Mouse (Mus musculus) c-Kit-positive CD71-positive TER-119-negative erythroid progenitor cells, embryonic 14.5 days (primary cell): Measurements from ENCODE around the gene Srarp.

Experiments used
- DNase-seq: peaks from one replicate; pipeline ENCODE4 v3.0.0-alpha.2; 2013; ENCODE audit warnings: low read depth

Srarp gene

DNA sequence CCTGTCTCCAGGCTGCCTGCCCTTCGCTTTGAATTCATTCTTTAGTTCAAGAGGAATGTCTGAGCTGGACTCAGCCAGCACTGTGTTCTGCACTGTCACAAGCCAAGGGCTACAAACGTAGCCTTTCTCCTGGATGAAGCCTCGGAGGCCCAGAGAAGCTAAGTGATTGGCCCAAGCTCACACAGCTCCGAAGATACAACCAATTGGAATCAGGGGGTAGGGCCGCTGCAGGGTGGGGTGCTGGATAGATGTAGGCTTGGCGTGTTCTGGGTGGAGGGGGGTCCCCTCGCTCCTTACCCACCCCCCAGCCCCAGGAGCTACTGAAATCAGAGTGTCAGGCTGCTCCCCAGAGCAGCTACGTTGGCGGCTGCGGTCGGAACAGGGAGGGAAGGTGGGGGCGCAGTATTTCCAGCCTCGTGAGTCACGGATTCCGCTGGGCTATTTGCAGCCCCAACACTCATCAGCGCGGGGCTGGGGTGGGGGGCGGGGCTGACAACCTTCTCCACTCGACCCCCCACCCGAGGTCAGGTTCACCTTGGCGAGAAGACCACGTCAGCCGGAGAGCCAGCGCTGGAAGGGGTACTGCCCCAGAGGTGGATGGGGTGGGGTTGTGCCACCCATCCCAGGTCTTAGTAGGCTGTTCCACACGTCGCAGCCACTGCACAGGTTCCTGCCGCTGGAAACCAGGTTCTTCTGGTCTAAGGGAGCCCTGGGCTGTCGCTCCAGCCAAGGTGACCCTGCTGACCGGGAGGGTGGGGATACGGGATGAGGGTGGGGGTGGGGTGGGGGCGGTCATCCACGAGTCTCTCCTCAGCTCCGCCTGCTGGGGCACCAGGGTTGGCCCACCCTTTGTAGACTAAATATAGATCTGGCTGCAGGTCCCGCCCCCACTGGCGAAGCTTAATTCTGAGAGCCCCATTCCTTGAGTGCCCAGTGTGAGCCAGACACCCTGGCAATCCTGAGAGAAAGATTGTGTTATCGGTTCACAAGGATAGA lies 10.1 kb downstream of the Srarp start:
- DNase-seq, result no peak

DNA sequence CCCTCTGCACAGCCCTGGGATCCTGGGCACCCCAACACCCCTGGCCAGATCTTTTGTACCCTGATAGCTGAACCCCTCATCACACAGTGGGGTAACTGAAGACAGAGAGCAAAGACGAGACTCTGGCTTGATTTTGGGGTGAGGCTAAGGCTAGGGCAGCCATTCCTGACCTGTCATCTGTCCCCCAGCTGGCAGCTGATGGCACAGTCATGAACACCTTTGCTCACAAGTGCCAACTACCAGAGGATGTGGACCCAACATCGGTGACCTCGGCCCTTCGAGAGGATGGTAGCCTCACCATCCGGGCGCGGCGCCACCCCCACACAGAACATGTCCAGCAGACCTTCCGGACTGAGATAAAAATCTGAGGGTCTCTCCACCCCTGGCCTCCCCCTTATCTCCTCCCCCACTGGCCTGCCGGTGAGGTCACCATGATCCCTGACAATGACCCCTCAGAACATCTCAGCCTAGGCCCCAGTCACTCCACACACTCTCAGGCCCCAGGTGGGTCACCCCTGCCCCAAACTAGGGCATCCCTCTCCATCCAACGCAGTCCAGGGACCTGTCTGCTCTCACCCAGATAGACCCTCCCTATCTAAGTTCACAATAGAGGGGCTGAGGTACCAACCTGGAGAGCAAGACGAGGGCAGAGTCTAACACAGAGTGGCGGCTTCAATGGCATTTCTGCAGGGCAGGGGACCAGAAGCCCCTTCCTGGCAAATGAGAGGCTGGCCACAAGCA lies 12.0 kb downstream of the Srarp start:
- no peak for DNase-seq

DNA sequence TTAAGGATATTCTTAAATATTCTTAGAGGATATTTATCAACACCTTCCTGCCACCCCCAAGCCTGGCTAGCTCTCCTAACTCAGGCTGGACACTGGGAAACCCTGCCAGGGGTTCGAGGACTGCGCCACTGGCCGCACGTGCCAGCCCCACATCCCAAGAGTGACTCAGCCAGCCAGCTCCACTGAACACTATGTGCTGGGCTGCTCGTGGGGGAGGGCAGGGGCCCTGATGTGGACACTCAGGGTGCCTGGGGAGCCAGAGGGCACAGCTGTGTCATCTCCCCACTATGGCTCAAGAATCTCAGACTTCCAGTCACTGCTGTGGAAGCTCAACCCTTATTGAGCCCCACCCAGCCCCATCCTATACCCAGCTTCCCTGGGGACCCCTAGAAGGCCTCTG lies 12.6 kb downstream of the Srarp start:
- DNase-seq, result no peak

DNA sequence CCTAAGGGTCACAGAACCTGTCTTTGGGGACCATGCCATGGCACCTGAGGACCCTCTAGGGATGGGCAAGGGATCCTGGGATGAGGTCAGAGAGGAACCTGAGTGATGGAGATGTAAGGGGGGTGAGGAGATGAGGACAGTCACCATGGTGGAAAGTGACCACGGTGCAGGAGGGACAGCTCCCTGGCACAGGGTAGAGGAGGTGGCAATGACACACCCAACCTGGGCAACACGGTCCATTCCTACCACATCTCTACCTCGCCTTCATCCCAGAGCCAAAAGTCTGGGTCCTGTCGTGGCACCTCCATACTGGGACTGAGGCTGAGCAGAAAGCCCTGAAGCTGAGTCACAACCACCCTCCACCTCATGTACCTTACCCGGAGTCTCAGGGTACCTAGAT lies 13.1 kb downstream of the Srarp start:
- no peak for DNase-seq

DNA sequence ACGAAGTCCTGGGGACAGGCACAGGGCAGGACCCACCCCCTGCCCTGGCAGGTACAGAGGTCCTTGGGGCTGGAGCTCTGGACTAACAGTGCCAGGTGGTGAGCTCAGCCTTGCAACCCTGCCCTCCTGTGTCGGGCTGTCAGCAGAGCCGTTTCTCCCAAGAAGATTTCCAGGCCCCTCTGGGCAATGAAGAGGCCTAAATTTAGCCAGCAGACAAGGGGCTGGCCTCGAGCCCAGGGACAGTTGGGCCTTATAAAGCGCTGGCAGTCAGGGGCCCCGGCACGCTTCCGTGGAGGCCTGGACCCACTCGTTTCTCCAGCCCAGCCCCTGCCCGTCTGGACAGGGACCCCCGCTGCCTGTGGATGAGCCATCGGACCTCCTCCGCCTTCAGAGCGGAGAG lies 14.5 kb downstream of the Srarp start:
- DNase-seq, result no peak

DNA sequence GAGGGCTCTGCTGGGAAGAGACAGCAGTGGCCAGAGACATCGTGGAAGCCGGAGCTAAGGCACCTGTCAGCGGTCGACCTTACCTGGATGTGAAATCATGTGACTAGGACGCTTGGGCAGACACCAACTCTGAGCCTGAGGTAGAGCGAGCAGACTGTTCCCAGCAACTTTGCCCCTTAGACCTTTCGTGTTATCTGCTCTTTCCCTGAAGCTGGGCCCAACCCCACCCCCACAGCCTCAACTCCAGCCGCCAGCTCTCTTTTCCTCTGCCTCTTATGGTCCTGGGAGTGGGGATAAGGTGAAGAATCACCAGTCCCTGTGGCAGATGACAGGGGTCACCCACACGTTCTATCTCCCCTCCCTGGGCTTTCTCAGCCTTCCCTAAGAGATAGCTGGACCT lies 15.0 kb downstream of the Srarp start:
- DNase-seq, result no peak

DNA sequence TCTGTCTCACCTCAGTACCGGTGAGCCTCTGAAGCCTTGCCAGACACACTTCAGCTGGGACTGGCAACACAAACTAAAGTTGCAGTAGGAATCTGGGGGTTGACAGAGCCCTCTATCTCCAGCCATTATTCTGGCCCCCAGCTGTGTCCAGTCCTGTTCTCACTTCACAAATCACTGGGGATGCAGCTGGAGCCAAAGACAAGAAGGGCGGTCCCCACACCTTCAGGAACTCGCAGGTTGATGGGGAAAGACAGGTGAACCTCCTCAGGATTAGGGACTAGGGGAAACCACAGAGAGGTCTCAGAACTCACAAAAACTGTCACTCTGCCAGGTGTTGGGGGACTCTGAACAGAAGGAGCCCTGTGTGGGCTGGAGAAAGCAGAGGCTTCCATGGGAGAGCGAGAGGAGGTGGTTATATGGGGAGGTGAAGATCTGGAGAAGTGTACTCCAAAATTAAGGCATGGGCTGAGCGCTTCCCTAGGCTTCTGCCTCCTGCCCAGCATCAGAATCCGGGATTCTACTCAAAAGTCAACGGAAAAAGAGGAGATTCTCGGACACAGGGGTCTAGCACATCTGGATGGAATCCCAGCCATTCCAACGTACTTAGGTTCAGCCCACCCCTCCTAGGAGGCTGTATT lies 15.6 kb downstream of the Srarp start, which contains the start of gene Hspb7:
Gene Hspb7 (plus strand): TSS at position 588 of the 638 bp plus-strand sequence.
- DNase-seq, result no peak

DNA sequence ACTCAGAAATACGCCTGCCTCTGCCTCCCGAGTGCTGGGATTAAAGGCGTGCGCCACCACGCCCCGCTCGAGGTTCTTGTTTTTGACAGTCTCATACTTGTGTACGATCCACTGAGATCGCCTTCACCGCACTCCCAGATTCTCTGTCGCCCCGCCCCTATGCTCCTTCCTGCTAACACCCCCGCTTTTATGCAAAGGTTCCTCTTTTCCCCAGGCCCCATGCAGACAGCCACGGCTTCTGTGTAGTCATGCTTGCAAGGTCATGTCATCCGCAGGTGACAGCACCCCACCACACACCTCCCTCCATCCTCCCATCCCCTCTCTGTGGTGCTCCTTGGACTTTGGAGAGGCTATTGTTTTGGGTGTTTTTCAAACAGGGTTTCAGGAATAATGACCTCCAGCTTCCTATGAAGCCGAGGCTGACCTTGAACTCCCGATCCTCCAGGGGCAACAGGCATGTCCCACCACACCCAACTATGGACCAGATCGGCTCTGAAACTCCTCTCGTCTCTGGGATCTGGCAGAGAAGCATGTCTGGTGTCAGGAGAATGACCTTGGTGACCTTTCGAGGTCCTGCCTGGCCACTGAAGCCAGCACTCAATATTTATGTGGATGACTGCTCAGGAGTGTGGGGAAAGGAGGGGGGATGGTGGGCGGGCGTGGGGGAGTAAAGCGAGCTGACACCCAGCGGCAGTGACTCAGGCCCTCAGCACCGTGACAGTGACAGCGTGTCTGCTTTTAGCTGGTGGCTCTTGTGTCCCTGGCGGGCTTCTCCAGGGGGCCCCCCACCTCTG lies 16.3 kb downstream of the Srarp start:
- no peak for DNase-seq

DNA sequence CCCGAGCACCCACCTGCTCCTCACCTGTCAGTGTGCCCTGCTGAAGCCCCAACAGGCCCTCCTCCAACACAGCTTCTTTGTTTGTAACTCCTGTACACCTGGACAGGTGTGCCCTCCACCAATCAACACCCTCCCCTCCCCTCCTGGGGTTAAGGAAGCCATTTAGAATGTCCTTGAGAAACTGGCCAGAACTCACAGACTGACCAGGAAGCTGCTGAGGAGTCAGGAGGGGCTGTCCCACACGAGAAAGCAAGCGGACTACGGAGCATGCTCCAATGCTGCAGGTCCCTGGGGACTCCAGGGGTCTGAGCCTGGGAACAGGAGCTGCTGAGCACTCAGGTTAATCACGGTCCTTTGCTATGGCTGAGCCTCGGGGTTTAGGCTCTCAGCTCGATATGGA lies 20.0 kb downstream of the Srarp start, which contains the start of gene Clcnkb:
Gene Clcnkb (minus strand): TSS at position 91 of the 400 bp plus-strand sequence.
- no peak for DNase-seq

DNA sequence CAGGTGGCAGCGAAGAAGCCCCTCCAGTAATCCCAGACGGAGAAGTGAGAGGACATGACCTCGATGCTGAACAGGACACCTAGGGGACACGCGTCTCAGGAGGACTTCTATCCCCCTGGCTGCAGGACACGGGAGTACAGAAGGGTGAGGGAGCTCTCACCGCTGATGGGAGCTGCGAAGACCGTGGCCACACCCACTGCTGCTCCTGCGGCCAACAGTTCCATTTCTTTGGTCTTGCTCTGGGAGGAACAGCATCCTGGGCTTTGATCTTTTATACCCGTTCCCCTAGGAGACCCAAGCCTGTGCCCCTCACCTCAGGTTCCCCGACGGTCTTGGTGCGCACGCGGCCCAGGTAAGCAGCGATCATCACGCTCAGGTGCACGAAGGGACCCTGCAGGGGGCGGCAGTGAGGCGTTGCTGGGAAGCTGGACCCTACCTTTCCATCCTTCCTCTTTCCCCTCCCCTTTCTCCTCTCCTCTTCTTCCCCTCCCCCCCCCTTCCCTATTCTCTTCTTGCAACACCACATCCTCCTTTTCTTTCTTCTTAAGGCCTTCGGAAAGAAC lies 24.4 kb downstream of the Srarp start:
- no peak for DNase-seq

DNA sequence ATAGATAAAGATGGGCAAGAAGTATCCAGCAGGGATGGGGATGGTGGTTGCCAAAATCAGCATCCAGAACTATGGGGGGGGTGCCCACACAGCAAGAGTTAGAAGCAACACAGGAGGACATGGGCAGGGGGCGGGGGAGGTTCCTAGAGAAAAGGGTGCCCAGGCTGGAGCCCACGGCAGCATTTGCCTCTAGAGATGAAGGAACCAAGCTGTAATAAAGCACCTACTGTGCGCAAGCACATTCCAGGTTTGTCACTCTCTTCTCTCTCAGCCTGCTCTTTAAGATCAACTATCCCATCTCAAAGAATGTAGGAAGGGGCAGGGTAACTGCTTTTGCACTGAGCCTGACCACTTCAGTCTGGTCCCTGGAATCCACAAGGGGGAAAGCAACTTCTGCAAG lies 27.3 kb downstream of the Srarp start:
- no peak for DNase-seq

DNA sequence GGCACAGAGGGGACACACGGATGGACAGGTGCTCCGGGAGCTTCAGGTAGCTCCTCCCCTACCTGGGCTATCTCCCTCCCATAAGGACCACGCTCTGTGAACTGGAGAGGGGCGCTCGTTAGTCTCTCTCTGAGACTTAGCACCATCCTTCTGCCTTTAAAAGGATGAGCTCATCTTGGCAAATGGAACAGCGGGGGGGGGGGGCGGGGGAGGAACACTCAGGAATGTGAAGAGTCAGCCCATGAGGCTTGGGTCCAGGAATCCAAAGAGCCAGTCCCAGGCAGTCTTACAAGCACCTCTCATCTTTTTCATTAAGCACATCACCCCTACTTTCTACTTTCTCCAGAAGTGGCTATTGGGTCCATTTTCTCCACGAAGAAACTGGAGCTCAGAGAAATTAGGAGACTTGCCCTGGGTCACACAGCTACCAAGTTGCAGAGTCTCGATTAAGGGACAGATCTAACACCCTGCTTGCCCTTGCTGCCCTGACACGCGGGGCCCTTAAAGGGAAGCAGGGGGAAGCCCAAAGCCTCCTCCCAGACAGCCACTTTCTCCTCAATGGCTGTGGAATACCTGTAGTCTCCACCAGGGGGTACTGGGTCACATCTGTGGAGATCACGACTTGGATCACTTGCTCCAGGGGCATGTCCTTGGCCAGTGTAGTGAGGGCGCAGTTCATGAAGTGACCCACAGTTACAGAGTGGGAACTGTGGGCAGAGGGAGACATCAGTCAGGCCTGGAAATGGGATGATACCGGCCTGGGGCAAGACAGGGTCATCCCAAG lies 29.2 kb downstream of the Srarp start:
- DNase-seq, result peak; percentile 28

DNA sequence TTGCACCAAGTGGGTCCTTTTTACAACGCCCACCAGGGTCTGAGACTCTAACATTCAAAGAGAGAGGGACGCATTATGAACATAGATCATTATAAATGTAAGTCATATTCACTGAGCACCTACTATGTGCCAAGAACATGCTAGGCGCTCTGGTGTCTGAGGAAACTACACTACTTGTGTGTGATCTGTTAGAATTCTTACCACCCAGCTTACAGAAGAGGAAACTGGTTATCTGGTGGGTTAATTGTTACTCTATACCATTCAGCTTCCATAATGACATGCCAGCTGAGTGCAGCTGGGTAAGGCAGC lies 30.6 kb downstream of the Srarp start:
- DNase-seq, result no peak

DNA sequence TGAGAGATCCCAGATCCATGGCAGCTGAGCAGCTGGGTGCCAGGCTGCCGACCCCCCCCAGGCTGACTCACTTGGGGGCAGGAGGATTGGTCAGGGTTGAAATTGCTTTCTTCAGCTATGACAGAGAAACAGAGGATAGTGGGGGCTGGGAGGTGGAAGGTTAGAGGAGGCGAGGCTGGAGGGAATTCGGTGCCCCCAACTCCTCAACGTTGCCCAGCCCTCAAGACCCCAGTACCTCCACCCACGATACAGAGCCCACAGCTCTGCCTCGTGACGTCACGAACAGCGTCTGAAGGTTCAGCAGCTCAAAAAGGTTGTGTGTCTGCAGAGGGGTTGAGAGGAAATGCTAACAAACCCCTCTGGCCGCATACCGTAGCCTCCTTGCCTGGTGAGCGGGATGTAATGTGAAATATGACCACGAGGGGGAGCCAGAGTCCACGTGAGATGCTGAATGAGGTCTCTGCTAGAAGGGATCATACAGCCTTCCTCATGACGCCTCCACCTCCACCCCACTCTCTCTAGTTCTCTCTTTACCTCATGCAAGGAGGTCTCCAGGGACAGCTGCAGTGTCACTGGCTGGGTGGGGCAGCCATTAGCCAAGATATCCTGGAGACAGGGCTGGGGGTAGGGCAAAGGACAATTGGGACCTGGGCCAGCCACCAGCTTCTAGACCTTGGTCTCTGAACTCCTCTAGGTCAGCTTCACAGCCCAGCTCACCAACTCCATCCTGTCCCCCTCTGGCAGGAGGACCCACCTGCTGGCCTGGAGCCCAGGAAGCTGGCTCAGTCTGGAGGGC lies 31.2 kb downstream of the Srarp start:
- peak; percentile 34 for DNase-seq

DNA sequence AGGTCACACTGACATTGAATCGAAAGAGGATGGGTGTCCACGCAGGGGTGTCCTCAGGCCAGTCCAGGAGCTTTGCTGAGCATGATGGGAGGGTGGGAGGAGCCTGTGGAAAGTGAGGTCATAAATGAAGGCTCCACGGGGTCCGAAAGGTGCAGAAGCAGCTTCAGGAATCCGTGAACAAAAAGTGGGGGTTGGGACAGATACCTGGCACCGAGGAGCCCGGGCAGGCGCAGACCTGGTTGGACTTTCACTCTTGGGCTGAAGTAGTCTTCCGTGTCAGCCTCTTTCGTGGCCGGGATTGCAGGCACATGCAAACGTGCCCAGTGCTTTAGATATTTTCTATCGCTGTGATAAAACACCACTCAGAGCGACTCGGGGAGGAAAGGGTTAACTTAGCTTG lies 35.7 kb downstream of the Srarp start:
- no peak for DNase-seq

DNA sequence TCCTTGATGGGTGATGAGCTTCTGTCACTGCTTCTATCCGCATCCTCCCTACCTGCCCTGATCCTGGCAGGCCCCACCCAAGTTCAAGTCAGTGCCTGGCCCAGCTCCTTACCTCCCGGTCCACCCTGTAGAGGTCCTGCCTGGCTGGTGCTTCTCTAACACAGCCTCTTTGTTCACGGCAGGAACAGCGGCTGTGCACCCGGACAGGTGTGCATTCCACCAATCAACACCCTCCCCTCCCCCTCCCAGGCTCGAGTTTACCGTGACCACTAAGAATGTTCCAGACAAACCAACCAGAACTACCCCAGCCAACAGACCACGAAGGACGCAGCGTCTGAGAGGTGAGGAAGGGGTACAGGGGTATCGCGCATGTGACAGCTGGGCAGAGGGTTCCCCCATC lies 37.4 kb downstream of the Srarp start, which contains the start of gene Clcnka:
Gene Clcnka (minus strand): TSS at position 180 of the 400 bp plus-strand sequence.
- DNase-seq, result no peak

DNA sequence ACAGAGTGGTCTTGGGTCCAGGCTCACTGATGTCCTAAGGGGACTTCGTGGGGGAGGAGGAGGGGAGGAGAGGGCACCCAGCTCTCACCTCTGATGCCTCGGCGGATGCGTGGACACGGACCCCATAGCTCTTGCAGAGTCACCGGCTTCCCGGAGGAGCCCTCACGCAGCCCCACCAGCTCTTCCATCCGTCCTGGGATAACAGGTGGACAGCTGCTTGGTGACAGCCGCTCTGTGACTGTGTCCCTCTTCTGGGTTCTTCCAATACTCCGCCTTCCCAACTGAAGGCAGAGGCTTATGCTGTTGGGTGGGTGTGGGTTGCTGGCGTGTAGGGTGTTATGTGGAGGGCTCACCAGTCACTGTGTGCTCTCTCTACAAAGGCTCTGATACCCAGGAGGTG lies 38.0 kb downstream of the Srarp start:
- DNase-seq, result no peak

DNA sequence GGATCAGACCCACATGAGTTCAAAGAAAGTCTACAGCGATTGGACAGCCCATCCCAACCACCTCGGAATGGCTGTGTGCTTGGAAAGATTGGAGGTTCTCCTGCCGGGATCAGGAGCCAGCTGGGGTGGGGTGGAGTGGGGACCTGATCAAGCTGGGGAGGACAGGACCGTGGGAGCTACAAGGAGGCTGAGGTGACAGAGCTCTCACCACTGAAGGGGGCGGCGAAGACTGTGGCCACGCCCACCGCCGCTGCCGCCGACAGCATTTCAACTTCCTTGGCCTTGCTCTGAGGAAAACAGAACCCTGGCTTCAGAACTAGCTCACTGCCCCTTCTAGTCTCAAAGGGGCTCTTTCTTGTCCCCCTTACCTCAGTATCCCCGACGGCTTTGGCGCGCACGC lies 41.2 kb downstream of the Srarp start:
- DNase-seq, result no peak

DNA sequence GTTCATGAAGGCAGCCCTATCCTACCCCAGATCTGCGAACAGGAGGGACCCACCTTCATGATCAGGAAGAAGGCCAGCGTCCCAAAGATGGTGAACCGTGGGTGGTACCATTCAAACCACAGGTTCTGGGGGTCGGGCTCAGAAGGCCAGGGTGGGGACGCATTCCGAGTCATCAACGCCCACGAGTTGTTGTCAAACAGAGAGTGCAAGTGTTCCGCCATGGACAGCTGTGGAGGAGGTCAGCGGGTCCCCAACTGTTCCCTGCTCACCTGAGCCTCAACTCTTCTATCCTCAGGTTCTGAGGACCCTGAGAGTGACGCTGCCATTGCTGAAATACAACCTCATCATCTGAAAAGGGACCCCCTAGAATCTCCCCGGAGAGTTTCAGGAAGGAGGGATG lies 44.6 kb downstream of the Srarp start:
- DNase-seq, result no peak
